Mouse (Mus musculus) testis, adult 2 months (tissue): ENCODE results near the gene Tiam1.

ENCODE experiments used
- CTCF ChIP-seq: fragments of 200-500 bp; IDR thresholded peaks from 2 replicates; pipeline ENCODE4 v1.5.1; 2012; ENCODE audit warnings: low read depth, mild to moderate bottlenecking, inconsistent platforms, low read length, moderate library complexity; ENCODE audit not compliant: control insufficient read depth, insufficient read depth, insufficient replicate concordance
- POLR2A ChIP-seq: fragments of 200-500 bp; IDR thresholded peaks from 2 replicates; pipeline ENCODE4 v1.6.1; 2012; ENCODE audit warnings: low read depth, mild to moderate bottlenecking, inconsistent platforms, low read length, moderate library complexity; ENCODE audit not compliant: control insufficient read depth

GRCm38 (mm10) chr16:89762096-89762495 lies 381.5 kb downstream of the Tiam1 start:
- TF ChIP-seq POLR2A, result no peak
- no peak for TF ChIP-seq CTCF
